Mouse (Mus musculus): ENCODE data around the gene Cyp2d9.
"Not testable (repeated sequence)": the region's sequence is repeated elsewhere in the genome, so short reads cannot be mapped to it uniquely, and the experiment has no call there.

Cyp2d9 gene

GRCm38 (mm10) chr15:82452133-82452532 is 18.9 kb downstream of the Cyp2d9 start:
- peak; percentile 68 for DNase-seq

DNA sequence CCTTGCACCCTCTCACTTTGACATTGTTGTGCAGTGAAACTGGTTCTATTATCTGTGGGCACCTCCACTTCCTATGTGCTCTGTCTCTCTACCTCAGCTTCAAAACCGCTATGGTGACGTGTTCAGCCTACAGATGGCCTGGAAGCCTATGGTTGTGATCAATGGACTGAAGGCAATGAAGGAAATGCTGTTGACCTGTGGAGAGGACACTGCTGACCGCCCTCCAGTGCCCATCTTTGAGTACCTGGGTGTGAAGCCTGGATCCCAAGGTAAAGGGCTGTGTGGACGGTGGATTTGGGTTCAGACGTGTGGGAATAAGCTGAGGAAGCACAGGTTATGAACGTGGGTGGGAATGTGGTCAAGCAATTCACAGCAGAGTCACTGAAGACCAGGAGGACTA is 20.3 kb downstream of the Cyp2d9 start:
- DNase-seq: not testable (repeated sequence)

GRCm38 (mm10) chr15:82456086-82456790 is 23.0 kb downstream of the Cyp2d9 start:
- DNase-seq: not testable (repeated sequence)

GRCm38 (mm10) chr15:82457064-82458021 is 24.1 kb downstream of the Cyp2d9 start:
- no peak for DNase-seq

GRCm38 (mm10) chr15:82459266-82459665 is 26.0 kb downstream of the Cyp2d9 start:
- DNase-seq: peak; percentile 52

DNA sequence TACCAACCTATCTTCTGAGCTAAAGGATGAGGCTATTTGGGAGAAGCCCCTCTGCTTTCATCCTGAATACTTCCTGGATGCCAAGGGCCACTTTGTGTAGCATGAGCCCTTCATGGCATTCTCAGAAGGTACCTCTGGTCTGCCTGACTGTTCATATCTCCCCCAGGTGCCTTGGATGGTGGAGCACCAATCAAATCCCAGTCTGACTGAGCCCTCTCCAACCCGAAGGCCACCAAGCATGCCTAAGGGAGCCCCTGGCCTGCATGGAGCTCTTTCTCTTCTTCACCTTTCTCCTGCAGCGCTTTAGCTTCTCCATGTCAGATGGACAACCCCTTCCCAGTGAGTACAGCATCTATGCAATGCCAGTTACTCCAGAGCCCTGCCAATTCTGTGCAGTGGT is 31.5 kb downstream of the Cyp2d9 start:
- DNase-seq: no peak

GRCm38 (mm10) chr15:82494273-82494672 is 61.0 kb downstream of the Cyp2d9 start:
- not testable (repeated sequence) for DNase-seq

All from kidney, adult 9 months (tissue).